Mouse (Mus musculus) lung, postnatal 0 days (tissue): ENCODE data around the gene Ccl28.

Experiments
- CTCF ChIP-seq: IDR thresholded peaks from 2 replicates; pipeline ENCODE4 v1.5.1; 2016; ENCODE audit warnings: antibody characterized with exemption, mild to moderate bottlenecking
- EP300 ChIP-seq: IDR thresholded peaks from 2 replicates; pipeline ENCODE4 v1.6.1; 2016; ENCODE audit warnings: antibody characterized with exemption, mild to moderate bottlenecking, control low read depth

DNA sequence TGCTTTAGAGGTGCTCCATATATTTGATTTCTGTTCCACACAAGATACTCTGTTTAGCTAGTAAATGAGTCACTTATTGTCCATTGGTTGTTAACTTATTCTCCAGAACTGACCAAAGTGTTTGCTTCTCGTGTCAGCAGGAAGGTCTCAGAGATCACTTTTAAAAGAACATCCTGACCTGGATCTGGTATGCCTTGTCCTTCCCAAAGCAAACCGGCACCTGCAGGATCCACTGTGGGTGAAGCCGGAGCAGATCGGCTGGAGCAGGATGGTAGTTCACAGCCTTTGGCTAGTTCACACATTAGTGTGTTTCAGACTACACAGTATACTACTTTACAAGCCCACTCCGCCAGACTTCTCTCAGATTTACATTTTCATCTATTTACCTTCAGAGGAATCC, 14.8 kb downstream of the Ccl28 start:
- no peak for TF ChIP-seq CTCF
- TF ChIP-seq EP300: no peak
